Mouse (Mus musculus) midbrain, embryonic 12.5 days (tissue): ENCODE data around the gene Cul4a. TPM values are rescaled to one million over a fixed set of nuclear protein-coding genes. Genes with fewer than 3 reads are reported as not detected.
A peak's percentile ranks its signal among the peaks of the same experiment; 100 is the strongest.

ENCODE experiments used
- ATAC-seq: fragments of 200-750 bp; cut with Nextera tagmentation; 2 replicates; pipeline ENCODE4 v1.8.0; 2017; ENCODE audit warnings: low read depth, moderate TSS enrichment, moderate library complexity; ENCODE audit not compliant: low FRiP score
- H3K27ac ChIP-seq: fragments of 300-500 bp; sonication (generic); replicated peaks from 2 replicates; pipeline ENCODE4 v1.5.1; 2016; ENCODE audit warnings: mild to moderate bottlenecking
- H3K27me3 ChIP-seq: fragments of 300-500 bp; sonication (generic); 2 replicates; pipeline ENCODE4 v1.6.1; 2016; ENCODE audit warnings: mild to moderate bottlenecking
- H3K36me3 ChIP-seq: fragments of 300-500 bp; sonication (generic); 2 replicates; pipeline ENCODE4 v1.6.1; 2016
- H3K4me1 ChIP-seq: fragments of 300-500 bp; sonication (generic); 2 replicates; pipeline ENCODE4 v1.6.1; 2016
- H3K4me2 ChIP-seq: fragments of 300-500 bp; sonication (generic); replicated peaks from 2 replicates; pipeline ENCODE4 v1.6.1; 2016; ENCODE audit warnings: mild to moderate bottlenecking, moderate library complexity
- H3K4me3 ChIP-seq: fragments of 300-500 bp; sonication (generic); 2 replicates; pipeline ENCODE4 v1.5.1; 2016; ENCODE audit warnings: mild to moderate bottlenecking
- H3K9ac ChIP-seq: fragments of 300-500 bp; sonication (generic); replicated peaks from 2 replicates; pipeline ENCODE4 v1.6.1; 2016; ENCODE audit warnings: mild to moderate bottlenecking, moderate library complexity
- H3K9me3 ChIP-seq: fragments of 300-500 bp; sonication (generic); 2 replicates; pipeline ENCODE4 v1.6.1; 2016; ENCODE audit warnings: mild to moderate bottlenecking
- WGBS: fragments of 180-500 bp; shearing (Covaris S2); methylation state at CpG from one replicate; pipeline ENCODE4 v1.1.7; 2016; 5-methylcytosine and 5-hydroxymethylcytosine counted together
- polyA plus RNA-seq: library from polyadenylated mRNA; unstranded; fragments of >200 nt; fragmentation: Nextera tagmentation; extraction: Ambion mirVana; gene quantifications from 2 replicates; pipeline ENCODE4 v1.2.1, GENCODE M21; 2016

Gene Cul4a
- polyA plus RNA-seq, 1 experiment from 2014 or later: 86.1 TPM

DNA sequence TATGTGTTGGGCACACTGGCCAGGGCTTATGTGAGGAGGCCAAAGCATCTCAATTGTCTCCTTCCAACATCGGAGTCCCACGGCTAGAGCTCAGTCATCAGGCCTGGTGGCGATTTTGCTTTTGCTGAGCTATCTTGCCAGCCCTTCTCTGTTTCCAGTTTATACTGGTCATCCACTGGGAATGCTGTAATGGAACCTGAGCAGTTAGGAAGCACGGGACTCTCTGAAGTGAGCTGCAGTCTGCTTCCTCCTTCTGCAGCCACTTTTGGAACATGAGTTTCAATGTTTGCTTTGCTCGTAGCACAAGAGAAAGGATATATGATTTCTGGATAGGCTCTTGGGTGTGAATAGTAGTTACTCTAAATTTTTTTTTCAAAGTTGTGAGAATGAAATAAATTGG is 58.9 kb downstream of the Cul4a start:
- H3K9ac ChIP-seq: no peak overlapping the region
- no peak for ATAC-seq
- peaks cover 36% of the 10 kb centered on the region for H3K36me3 ChIP-seq
- H3K4me2 ChIP-seq: no peak overlapping the region
- peaks cover 15% of the 10 kb centered on the region for H3K4me1 ChIP-seq
- H3K27ac ChIP-seq: no peak overlapping the region
- no peak overlapping the region for H3K4me3 ChIP-seq
- no peaks in the 10 kb centered on the region for H3K27me3 ChIP-seq
- 90% methylated on average over 5 of the region's 5 CpGs for WGBS
- H3K9me3 ChIP-seq: no peaks in the 10 kb centered on the region

DNA sequence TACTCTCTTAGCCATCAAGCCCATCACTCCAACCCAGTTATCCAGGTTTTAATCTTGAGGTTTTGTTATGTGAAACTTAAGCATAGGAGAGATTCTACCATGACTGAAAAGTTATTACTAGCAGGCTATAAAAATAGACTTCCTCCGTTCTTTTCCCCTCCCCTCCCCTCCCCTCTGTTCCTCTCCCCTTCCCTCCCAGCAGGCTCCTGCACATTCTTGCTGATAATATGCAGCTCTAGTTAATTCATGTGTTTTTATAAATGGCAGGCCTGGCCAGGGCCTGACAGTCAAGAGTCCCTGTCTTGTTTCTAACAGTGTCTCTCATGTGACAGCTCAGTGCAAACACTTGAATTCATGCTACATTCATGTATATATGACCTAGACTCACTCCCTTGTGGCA is 65.1 kb downstream of the Cul4a start:
- Histone ChIP-seq H3K27ac (no peak overlapping the region), H3K9me3 (no peaks in the 10 kb centered on the region), H3K9ac (no peak overlapping the region), H3K36me3 (peaks cover 93% of the 10 kb centered on the region), H3K4me2 (no peak overlapping the region), H3K27me3 (no peaks in the 10 kb centered on the region), H3K4me1 (no peaks in the 10 kb centered on the region), H3K4me3 (no peak overlapping the region)
- ATAC-seq: no peak
- 75% methylated on average over 1 of the region's 1 CpGs for WGBS

DNA sequence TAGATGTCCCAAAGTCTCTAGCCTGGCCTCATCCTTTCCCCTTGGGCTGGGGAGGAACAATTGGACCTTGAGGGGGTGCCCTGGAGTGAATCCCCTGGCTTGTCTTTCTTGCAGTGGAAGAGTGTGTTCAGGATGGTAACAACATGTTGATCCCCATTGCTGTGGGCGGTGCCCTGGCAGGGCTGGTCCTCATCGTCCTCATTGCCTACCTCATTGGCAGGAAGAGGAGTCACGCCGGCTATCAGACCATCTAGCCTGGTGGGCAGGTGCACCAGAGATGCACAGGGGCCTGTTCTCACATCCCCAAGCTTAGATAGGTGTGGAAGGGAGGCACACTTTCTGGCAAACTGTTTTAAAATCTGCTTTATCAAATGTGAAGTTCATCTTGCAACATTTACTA is 68.9 kb downstream of the Cul4a start:
- ATAC-seq: no peak
- 90% methylated on average over 4 of the region's 4 CpGs for WGBS
- Histone ChIP-seq H3K36me3 (peaks cover 93% of the 10 kb centered on the region), H3K9me3 (no peaks in the 10 kb centered on the region), H3K4me2 (no peak overlapping the region), H3K9ac (no peak overlapping the region), H3K4me3 (no peak overlapping the region), H3K4me1 (no peaks in the 10 kb centered on the region), H3K27ac (no peak overlapping the region), H3K27me3 (no peaks in the 10 kb centered on the region)

DNA sequence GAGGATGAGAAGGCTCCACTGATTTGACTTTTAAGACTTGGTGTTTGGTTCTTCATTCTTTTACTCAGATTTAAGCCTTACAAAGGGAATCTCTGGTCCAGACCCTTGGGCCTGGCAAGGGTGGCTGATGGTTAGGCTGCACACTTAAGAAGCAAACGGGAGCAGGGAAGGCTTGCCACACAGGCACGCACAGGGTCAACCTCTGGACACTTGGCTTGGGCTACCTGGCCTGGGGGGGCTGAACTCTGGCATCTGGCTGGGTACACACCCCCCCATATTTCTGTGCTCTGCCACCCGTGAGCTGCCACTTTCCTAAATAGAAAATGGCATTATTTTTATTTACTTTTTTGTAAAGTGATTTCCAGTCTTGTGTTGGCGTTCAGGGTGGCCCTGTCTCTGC is 69.4 kb downstream of the Cul4a start:
- no peaks in the 10 kb centered on the region for H3K9me3 ChIP-seq
- H3K9ac ChIP-seq: no peak overlapping the region
- WGBS: 92% methylated on average over 4 of the region's 4 CpGs

DNA sequence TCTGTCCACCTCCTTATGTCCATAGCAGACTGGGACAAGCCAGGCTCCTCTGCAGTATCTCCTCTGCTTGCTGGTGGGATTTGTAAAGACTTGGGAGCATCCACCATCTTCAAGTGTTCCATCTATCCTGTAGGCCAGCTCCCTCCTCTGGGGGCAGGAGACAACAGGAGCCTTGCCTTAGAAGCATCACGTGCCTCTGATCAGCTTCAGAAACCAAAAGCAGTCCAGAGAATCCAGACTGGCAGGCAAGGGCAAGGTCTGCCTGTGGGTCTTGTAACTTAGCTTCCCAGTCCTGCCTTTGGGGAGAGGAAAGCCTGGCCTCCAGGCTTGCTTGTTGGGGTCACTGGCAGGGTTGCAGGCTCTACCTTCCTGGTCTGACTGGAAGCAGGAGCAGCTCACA is 70.2 kb downstream of the Cul4a start:
- Histone ChIP-seq H3K36me3 (peaks cover 84% of the 10 kb centered on the region), H3K4me2 (no peak overlapping the region), H3K4me3 (no peak overlapping the region), H3K27ac (no peak overlapping the region), H3K9ac (no peak overlapping the region), H3K27me3 (no peaks in the 10 kb centered on the region), H3K9me3 (no peaks in the 10 kb centered on the region), H3K4me1 (no peaks in the 10 kb centered on the region)
- no peak for ATAC-seq
- 79% methylated on average over 1 of the region's 1 CpGs for WGBS

More for the DNA sequence above, 69.4 kb downstream of the Cul4a start:
- no peak overlapping the region for H3K27ac ChIP-seq
- no peak for ATAC-seq
- no peaks in the 10 kb centered on the region for H3K27me3 ChIP-seq
- H3K4me3 ChIP-seq: no peak overlapping the region
- H3K4me2 ChIP-seq: no peak overlapping the region
- peaks cover 92% of the 10 kb centered on the region for H3K36me3 ChIP-seq
- H3K4me1 ChIP-seq: no peaks in the 10 kb centered on the region

DNA sequence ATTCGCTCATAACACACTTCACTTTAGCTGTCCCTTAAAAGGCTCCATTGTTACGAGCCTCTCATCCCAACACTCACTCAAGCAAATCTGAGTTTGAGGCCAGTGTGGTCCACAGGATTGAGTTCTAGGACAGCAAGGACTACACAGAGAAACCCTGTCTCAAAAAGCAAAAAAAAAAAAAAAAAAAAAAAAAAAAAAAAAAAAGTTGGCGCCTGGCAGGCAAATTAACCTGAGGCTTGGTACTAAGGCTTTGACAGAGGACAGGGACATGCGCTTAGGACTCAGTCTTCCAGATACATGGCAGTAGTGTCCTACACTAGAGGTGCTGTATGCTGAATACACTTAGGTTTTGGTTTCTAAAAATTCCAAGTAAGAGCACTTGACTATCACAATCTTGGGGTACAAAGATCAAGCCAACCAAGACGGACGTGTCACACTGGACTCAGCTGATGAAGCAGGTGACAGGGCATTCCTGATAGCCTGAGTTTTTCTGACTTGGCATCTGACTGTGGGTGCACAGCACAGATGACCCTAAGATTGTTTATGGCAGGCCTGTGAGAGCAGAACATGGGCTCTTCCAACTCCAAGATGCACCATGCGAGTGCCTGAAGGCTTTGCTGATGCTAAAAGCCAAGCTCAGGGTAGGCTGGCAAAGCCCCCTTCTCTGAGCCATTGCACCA is 71.9 kb downstream of the Cul4a start:
- no peaks in the 10 kb centered on the region for H3K9me3 ChIP-seq
- no peaks in the 10 kb centered on the region for H3K27me3 ChIP-seq
- no peak overlapping the region for H3K9ac ChIP-seq
- H3K36me3 ChIP-seq: peaks cover 68% of the 10 kb centered on the region
- H3K4me2 ChIP-seq: no peak overlapping the region
- WGBS: 95% methylated on average over 7 of the region's 7 CpGs
- ATAC-seq: no peak
- H3K4me1 ChIP-seq: no peaks in the 10 kb centered on the region
- no peak overlapping the region for H3K27ac ChIP-seq
- H3K4me3 ChIP-seq: no peak overlapping the region

DNA sequence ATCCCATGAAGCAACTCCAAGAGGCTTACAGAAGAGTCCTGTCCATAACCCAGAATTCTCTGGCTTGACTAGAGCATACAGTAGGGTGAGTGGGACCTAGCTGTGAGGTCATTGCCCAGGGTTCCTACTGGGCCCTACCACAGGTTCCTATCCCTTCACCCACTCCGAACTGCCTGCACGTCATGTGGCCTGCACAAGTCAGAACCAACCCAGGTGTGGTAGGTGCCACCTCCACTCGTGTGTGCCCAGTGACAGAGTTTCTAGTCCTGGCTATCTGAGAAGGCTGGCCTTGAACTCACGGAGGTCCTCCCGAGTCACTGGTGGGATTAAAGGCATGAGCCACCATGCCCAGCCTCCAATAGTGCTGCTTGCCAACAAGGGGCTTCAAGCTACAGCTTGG is 72.7 kb downstream of the Cul4a start:
- H3K36me3 ChIP-seq: peaks cover 60% of the 10 kb centered on the region
- H3K27ac ChIP-seq: no peak overlapping the region
- H3K27me3 ChIP-seq: no peaks in the 10 kb centered on the region
- no peak overlapping the region for H3K9ac ChIP-seq
- 90% methylated on average over 5 of the region's 5 CpGs for WGBS
- no peaks in the 10 kb centered on the region for H3K4me1 ChIP-seq
- no peak overlapping the region for H3K4me2 ChIP-seq
- no peaks in the 10 kb centered on the region for H3K9me3 ChIP-seq
- ATAC-seq: no peak
- H3K4me3 ChIP-seq: no peak overlapping the region

DNA sequence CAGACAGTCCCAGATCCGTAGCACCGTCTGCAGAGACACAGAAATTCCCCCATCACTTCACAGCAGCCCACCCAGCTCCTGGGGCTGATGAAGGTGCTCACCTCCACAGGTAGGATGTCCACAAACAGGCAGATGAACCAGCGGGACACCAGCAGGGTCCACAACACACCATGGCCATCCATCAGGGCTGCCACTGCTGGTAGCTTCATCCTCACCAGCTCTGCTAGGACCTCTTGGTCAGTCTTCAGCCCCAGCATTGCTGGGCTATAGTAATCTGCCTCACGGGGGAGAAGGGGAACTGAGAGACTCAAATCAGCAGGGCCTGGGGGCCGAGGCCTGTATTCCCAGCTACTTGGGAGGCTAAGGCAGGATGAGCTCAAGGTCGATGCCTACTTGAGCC is 74.1 kb downstream of the Cul4a start:
- H3K9me3 ChIP-seq: no peaks in the 10 kb centered on the region
- WGBS: 75% methylated on average over 6 of the region's 6 CpGs
- no peak overlapping the region for H3K4me3 ChIP-seq
- H3K4me1 ChIP-seq: no peaks in the 10 kb centered on the region
- 0 out of 2 replicates have a peak overlapping the region, but pooled peaks have one; percentile 24 for H3K9ac ChIP-seq
- H3K36me3 ChIP-seq: peaks cover 48% of the 10 kb centered on the region
- no peaks in the 10 kb centered on the region for H3K27me3 ChIP-seq
- H3K4me2 ChIP-seq: no peak overlapping the region
- no peak overlapping the region for H3K27ac ChIP-seq
- no peak for ATAC-seq

DNA sequence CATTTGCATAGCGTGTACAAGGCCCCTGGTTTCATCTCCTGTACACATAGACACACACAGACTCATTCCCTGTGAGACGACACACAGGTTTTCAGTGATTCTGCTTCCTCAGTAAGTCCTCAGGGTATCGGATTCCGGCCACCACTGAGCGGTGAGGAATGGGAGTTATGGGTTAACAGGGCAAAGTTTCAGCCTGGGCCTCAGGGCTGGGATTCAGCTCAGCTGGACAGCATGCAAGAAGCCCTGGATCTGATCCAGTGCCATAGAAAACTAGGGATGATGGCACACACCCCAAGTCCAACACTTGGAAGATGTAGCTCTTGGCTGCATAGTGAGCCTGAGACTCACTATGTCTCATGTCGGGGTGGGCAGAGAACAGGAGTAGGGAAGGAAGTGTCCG is 74.5 kb downstream of the Cul4a start:
- Histone ChIP-seq H3K4me2 (no peak overlapping the region), H3K4me3 (no peak overlapping the region), H3K36me3 (peaks cover 48% of the 10 kb centered on the region), H3K9ac (no peak overlapping the region), H3K27me3 (no peaks in the 10 kb centered on the region), H3K4me1 (no peaks in the 10 kb centered on the region), H3K9me3 (no peaks in the 10 kb centered on the region), H3K27ac (no peak overlapping the region)
- no peak for ATAC-seq
- 86% methylated on average over 7 of the region's 7 CpGs for WGBS

DNA sequence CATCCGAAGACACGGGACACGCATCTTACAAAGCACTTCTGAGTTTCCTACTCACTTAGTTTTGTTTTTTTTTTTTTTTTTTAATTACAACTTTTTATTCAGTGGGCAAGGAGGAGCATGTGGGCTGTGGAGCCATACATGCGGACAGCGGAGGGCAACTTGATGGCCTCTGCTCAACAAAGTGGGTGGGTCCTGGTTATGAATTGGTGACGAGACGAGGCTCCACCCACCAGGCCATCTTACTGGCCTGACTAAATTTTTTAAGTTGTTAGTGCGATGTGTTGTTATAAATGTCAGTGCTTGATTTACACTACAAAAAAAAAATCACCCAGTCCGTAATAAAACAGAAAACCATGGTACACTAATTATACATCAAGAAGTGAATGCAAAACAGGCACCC is 75.0 kb downstream of the Cul4a start:
- Histone ChIP-seq H3K27ac (no peak overlapping the region), H3K9ac (no peak overlapping the region), H3K4me2 (no peak overlapping the region), H3K4me3 (no peak overlapping the region), H3K4me1 (no peaks in the 10 kb centered on the region), H3K36me3 (peaks cover 48% of the 10 kb centered on the region), H3K27me3 (no peaks in the 10 kb centered on the region), H3K9me3 (no peaks in the 10 kb centered on the region)
- no peak for ATAC-seq
- 89% methylated on average over 9 of the region's 9 CpGs for WGBS

DNA sequence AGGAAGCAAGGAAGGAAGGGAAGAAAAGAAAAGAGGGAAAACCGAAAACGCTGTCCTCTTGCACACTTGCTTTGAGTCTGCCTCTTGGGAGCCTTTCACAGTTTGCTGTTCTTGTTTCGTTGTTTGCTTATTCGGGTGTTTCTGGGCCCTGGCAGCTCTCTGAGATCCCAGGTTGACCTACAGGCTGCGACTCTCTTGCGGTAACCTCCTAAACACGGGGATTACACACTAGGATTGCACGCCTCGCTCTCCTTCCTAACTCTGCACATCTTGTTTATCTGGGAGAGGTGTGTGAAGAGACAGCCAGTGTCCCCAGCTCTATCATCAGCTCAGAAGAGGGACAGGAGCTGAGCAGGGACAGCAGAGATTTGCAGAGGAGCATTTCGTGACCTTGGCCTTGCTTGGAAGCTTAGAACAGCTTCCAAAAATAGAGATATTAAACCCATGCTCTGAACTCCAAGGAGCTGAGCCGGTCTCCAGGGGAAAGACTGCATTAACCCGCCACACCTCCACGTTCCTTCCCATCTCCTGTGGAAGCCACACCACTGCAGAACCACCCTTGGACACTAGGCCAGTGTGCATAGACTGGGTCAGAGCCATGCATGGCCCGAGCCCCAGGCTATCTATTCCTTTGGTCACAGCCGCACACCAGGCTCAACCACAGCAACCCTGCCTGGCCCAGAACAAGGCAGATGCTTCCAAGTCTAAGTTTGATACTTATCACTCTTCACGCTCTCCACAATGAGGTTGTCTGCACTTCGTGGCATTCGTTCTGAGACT is 75.7 kb downstream of the Cul4a start:
- Histone ChIP-seq H3K36me3 (peaks cover 48% of the 10 kb centered on the region), H3K4me2 (no peak overlapping the region), H3K4me1 (no peaks in the 10 kb centered on the region), H3K27me3 (no peaks in the 10 kb centered on the region), H3K9me3 (no peaks in the 10 kb centered on the region), H3K27ac (no peak overlapping the region), H3K9ac (no peak overlapping the region), H3K4me3 (no peak overlapping the region)
- WGBS: 81% methylated on average over 18 of the region's 18 CpGs
- no peak for ATAC-seq

DNA sequence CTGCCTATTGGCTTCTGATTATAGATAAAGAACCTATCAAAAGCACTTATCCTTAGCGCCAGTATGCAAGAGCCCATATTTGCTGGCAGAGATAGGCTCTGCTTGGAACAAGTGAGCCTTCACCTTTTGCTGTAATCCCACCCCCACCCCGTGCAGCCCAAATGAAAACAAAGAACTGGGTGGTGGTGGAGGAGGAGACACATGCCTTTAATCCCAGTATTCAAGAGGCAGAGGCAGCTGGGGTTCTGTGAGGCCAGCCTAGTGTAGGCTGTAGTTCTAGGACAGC is 76.2 kb downstream of the Cul4a start:
- no peak overlapping the region for H3K4me3 ChIP-seq
- H3K27ac ChIP-seq: no peak overlapping the region
- H3K9me3 ChIP-seq: no peaks in the 10 kb centered on the region
- H3K9ac ChIP-seq: no peak overlapping the region
- peaks cover 45% of the 10 kb centered on the region for H3K36me3 ChIP-seq
- no peak overlapping the region for H3K4me2 ChIP-seq
- no peak for ATAC-seq
- 43% methylated on average over 2 of the region's 2 CpGs for WGBS
- no peaks in the 10 kb centered on the region for H3K4me1 ChIP-seq
- H3K27me3 ChIP-seq: no peaks in the 10 kb centered on the region

DNA sequence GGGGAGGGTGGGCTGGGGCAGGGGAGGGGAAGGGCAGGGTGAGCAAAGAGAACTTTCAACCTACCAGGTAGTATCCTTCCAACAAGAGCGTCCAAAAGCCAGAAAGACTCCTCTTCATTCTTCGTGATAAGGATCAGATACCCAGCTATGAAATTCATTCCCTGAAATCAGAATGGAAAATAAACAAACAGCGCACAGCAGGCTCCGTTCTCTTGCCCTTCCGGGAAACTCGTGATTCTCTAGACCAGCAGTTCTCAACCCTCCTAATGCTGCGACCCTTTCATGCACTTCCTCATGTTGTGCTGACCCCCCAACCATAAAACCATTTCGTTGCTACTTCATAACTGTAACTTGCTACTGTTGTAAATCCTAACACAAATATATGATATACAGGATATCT is 81.4 kb downstream of the Cul4a start:
- Histone ChIP-seq H3K27me3 (no peaks in the 10 kb centered on the region), H3K4me3 (no peak overlapping the region), H3K27ac (no peak overlapping the region), H3K4me2 (no peak overlapping the region), H3K4me1 (no peaks in the 10 kb centered on the region), H3K9ac (no peak overlapping the region), H3K36me3 (peaks cover 35% of the 10 kb centered on the region; the same call in 1 of the 2 replicates), H3K9me3 (no peaks in the 10 kb centered on the region)
- no peak for ATAC-seq
- WGBS: 87% methylated on average over 8 of the region's 8 CpGs
